Mouse (Mus musculus) liver, adult 2 months (tissue): Measurements from ENCODE around the gene Csn1s1. TPM values are rescaled to one million over a fixed set of nuclear protein-coding genes. Genes with fewer than 3 reads are reported as not detected.

ENCODE experiments used
- DNase-seq: peaks from one replicate; pipeline ENCODE4 v3.0.0-alpha.2; 2011; ENCODE audit warnings: low read depth, low spot score; ENCODE audit errors: extremely low read depth
- H3K27ac ChIP-seq: fragments of 200-500 bp; replicated peaks from 2 replicates; pipeline ENCODE4 v1.5.1; 2012; ENCODE audit warnings: low read depth, mild to moderate bottlenecking, control low read depth, inconsistent platforms, low read length; ENCODE audit not compliant: insufficient read depth
- H3K27me3 ChIP-seq: fragments of 200-500 bp; 2 replicates; pipeline ENCODE4 v1.6.1; 2012; ENCODE audit warnings: mild to moderate bottlenecking, moderate library complexity, low read length, inconsistent platforms; ENCODE audit not compliant: control insufficient read depth, insufficient read depth
- H3K36me3 ChIP-seq: fragments of 200-500 bp; 2 replicates; pipeline ENCODE4 v1.6.1; 2012; ENCODE audit warnings: low read length, inconsistent platforms; ENCODE audit not compliant: control insufficient read depth, insufficient read depth
- H3K4me1 ChIP-seq: fragments of 200-500 bp; 2 replicates; pipeline ENCODE4 v1.6.1; 2011; ENCODE audit warnings: low read length; ENCODE audit not compliant: control insufficient read depth, insufficient read depth
- H3K4me3 ChIP-seq: fragments of 200-500 bp; 2 replicates; pipeline ENCODE4 v1.5.1; 2011; ENCODE audit warnings: low read depth, mild to moderate bottlenecking, control low read depth, low read length, moderate library complexity; ENCODE audit not compliant: insufficient read depth
- H3K79me2 ChIP-seq: fragments of 200-500 bp; 2 replicates; pipeline ENCODE4 v1.6.1; 2012; ENCODE audit warnings: inconsistent platforms, mild to moderate bottlenecking, low read length, moderate library complexity; ENCODE audit not compliant: control insufficient read depth, insufficient read depth
- H3K9ac ChIP-seq: fragments of 200-500 bp; 2 replicates; pipeline ENCODE4 v1.6.1; 2012; ENCODE audit warnings: low read depth, mild to moderate bottlenecking, control low read depth, inconsistent platforms, low read length
- CTCF ChIP-seq: fragments of 200-500 bp; IDR thresholded peaks from 2 replicates; pipeline ENCODE4 v1.5.1; 2011; ENCODE audit warnings: low read depth, low read length, control low read depth
- POLR2A ChIP-seq: fragments of 200-500 bp; IDR thresholded peaks from 2 replicates; pipeline ENCODE4 v1.6.1; 2011; ENCODE audit warnings: low read length, control low read depth; ENCODE audit not compliant: insufficient read depth; ENCODE audit errors: extremely low read depth
- WGBS: fragments of 180-500 bp; shearing (Covaris S2); methylation state at CpG from one replicate; pipeline ENCODE4 v1.1.7; 2018; 5-methylcytosine and 5-hydroxymethylcytosine counted together
- polyA plus RNA-seq: library from polyadenylated mRNA; depleted of rRNA; stranded (reverse); fragments of >200 nt; gene quantifications from 2 replicates; pipeline ENCODE4 v1.2.3, GENCODE M21; 2012; rRNA removed
- total RNA-seq: library from RNA; depleted of rRNA; stranded (reverse); fragments of >200 nt; gene quantifications from 2 replicates; pipeline ENCODE4 v1.2.3, GENCODE M21; 2014; rRNA removed

The Csn1s1 gene
- not detected in 2 replicates for total RNA-seq
- polyA plus RNA-seq: not detected in 2 replicates

DNA sequence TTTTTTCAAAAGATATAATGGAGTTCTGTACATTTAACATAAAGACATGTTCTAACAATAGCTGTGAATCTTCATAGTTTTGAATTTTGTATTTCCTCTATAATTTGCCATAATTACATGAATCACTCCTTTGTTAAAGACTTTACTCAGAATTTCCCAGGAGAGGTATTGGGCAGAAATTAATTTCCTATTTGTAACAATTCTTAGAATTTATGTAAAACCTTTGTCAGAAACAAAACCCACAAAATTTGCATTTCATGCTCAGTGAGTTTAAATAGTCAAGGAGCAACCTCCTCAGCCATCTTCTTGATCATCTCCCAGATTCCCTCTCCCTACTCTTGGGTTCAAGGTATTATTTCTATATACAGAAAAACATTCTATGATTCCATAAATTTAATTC, at the start of gene Csn1s1:
Gene Csn1s1, plus strand, starts transcription at position 301 of the 400 bp plus-strand sequence.
- Histone ChIP-seq H3K36me3 (no peaks in the 10 kb centered on the region), H3K4me3 (no peak within 1 kb of the TSS), H3K27ac (no peak within 1 kb of the TSS), H3K4me1 (no peaks in the 10 kb centered on the region), H3K27me3 (no peaks in the 10 kb centered on the region; the same call in 1 of the 2 replicates), H3K79me2 (no peaks in the 10 kb centered on the region), H3K9ac (no peak within 1 kb of the TSS)
- no peak for TF ChIP-seq CTCF
- no peak for TF ChIP-seq POLR2A
- no peak for DNase-seq

DNA sequence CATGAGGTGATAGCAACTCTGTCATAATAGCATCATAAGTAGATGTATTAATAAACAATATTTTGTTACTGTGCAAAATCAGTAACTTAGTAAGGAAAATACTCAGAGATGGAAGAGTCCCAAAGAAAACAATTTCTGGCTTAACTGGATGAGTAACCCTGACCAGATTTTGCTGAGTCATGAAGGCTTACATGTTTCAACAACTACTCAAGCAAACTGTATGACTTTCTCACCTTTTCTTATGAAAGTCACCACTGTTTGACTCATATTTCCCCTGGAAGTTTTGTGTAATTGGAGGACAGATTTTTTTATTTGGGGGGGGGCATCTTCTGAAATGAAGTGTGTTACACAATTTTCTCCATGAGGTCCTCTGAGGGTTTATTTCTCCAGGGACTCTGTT, 43.3 kb upstream of the Csn1s1 start:
- Histone ChIP-seq H3K4me3 (no peak overlapping the region), H3K79me2 (no peaks in the 10 kb centered on the region), H3K9ac (no peak overlapping the region), H3K27ac (no peak overlapping the region), H3K4me1 (no peaks in the 10 kb centered on the region; the same call in 1 of the 2 replicates), H3K27me3 (no peaks in the 10 kb centered on the region), H3K36me3 (no peaks in the 10 kb centered on the region)
- DNase-seq: peak; percentile 69
- TF ChIP-seq CTCF (no peak), POLR2A (no peak)

DNA sequence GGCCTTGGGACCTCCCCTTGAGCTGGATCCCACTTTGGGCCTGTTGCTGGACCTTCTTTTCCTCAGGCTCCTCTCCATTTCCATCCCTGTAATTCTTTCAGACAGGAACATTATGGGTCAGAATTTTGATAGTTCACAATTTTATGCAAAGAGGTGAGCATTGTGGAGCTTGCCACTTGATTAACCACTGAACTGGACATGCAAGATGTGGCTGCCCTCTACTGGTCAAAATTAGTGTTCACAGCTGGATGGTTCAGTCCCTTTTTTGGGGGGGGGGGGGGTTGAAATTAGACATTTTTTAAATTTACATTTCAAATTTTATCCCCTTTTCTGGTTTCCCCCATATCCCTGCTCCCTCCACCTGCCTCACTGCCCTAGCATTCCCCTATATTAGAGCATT, 23.2 kb upstream of the Csn1s1 start:
- no peak overlapping the region for H3K9ac ChIP-seq
- H3K36me3 ChIP-seq: no peaks in the 10 kb centered on the region
- no peaks in the 10 kb centered on the region for H3K4me1 ChIP-seq
- H3K27me3 ChIP-seq: no peaks in the 10 kb centered on the region
- no peak overlapping the region for H3K27ac ChIP-seq
- no peaks in the 10 kb centered on the region for H3K79me2 ChIP-seq
- DNase-seq: peak; percentile 56
- no peak overlapping the region for H3K4me3 ChIP-seq
- TF ChIP-seq CTCF (peak; percentile 55), POLR2A (no peak)

DNA sequence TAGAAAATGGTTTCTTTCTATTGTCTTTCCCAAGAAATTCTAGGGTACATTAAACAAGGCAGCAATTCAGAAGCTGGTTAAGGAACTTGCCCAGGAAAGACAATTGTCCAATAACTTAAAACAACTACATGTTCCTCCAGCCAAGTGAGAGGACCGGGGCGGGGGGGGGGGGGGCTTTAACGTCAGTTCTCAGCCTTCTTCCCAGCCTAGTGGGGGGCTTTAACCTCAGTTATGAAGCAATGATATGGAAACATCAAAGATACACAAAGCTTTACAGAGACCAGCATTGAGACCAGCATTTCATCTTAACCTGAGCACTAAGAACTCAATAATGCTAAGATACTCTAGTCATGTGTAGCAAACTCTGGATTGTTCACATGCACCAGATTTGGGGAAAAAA, 33.5 kb downstream of the Csn1s1 start, which contains the start of gene Csn2:
Gene Csn2, minus strand, starts transcription at position 101 of the 400 bp plus-strand sequence.
- Histone ChIP-seq H3K4me1 (no peaks in the 10 kb centered on the region), H3K27ac (no peak within 1 kb of the TSS), H3K36me3 (no peaks in the 10 kb centered on the region), H3K4me3 (no peak within 1 kb of the TSS), H3K9ac (no peak within 1 kb of the TSS), H3K79me2 (no peaks in the 10 kb centered on the region), H3K27me3 (no peaks in the 10 kb centered on the region)
- no peak for TF ChIP-seq CTCF
- TF ChIP-seq POLR2A: no peak
- 73% methylated on average over 3 of the region's 3 CpGs for WGBS
- no peak for DNase-seq

DNA sequence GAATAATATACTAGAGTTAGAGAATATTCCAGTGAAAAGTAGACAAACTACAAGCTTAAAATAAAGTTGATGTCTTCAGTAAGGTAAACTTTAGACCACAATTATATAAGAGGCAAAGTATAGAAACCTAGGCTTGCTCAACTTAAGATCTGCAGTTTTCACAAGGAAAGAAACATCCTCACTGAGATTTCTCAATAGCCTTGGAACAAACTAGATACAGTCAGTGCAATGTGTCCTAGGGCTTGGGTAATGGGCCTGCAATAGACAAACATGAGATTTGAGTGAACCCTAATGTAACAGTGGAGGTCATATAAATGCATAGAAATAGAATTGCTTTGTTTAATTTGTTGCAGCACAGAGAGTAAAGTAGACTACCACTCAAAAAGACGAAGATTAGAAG, 39.9 kb downstream of the Csn1s1 start:
- no peak for DNase-seq
- TF ChIP-seq POLR2A (no peak), CTCF (no peak)
- Histone ChIP-seq H3K4me1 (no peaks in the 10 kb centered on the region), H3K27me3 (no peaks in the 10 kb centered on the region), H3K36me3 (no peaks in the 10 kb centered on the region), H3K27ac (no peak overlapping the region), H3K4me3 (no peak overlapping the region), H3K9ac (no peak overlapping the region), H3K79me2 (no peaks in the 10 kb centered on the region)
- 60% methylated on average over 1 of the region's 1 CpGs for WGBS

Other genes starting within 250 kb of the Csn1s1 start
- gene Ugt2b38, start 242.0 kb upstream of the Csn1s1 start, total RNA-seq: 3.0 and 3.7 TPM in 2 replicates
- 0.05 and 1.4 TPM in 2 replicates for gene Ugt2b38, start 242.0 kb upstream of the Csn1s1 start, polyA plus RNA-seq
- gene Ugt2a2, start 183.9 kb upstream of the Csn1s1 start, total RNA-seq: not detected in 2 replicates
- not detected in 2 replicates for gene Ugt2a2, start 183.9 kb upstream of the Csn1s1 start, polyA plus RNA-seq
- gene Gm43638, start 179.4 kb upstream of the Csn1s1 start, total RNA-seq: not detected in 2 replicates
- gene Gm43638, start 179.4 kb upstream of the Csn1s1 start, polyA plus RNA-seq: not detected in 2 replicates
- gene Ugt2a1, start 175.3 kb upstream of the Csn1s1 start, total RNA-seq: not detected in 2 replicates
- not detected in 2 replicates for gene Ugt2a1, start 175.3 kb upstream of the Csn1s1 start, polyA plus RNA-seq
- 21.9 and 36.1 TPM in 2 replicates for gene Sult1b1, start 128.0 kb upstream of the Csn1s1 start, total RNA-seq
- gene Sult1b1, start 128.0 kb upstream of the Csn1s1 start, polyA plus RNA-seq: 1.9 and 3.7 TPM in 2 replicates
- gene Sult1d1, start 97.2 kb upstream of the Csn1s1 start, total RNA-seq: 141 and 268 TPM in 2 replicates
- 6.7 and 10.2 TPM in 2 replicates for gene Sult1d1, start 97.2 kb upstream of the Csn1s1 start, polyA plus RNA-seq
- gene Sult1e1, start 74.6 kb upstream of the Csn1s1 start, total RNA-seq: 0.09 and 0.20 TPM in 2 replicates
- gene Sult1e1, start 74.6 kb upstream of the Csn1s1 start, polyA plus RNA-seq: 0.49 TPM in 1 of 2 replicates, not detected in the other
- gene Csn2, start 33.4 kb downstream of the Csn1s1 start, total RNA-seq: not detected in 2 replicates
- gene Csn2, start 33.4 kb downstream of the Csn1s1 start, polyA plus RNA-seq: 0.14 TPM in 1 of 2 replicates, not detected in the other
- gene Csn1s2a, start 108.4 kb downstream of the Csn1s1 start, total RNA-seq: not detected in 2 replicates
- not detected in 2 replicates for gene Csn1s2a, start 108.4 kb downstream of the Csn1s1 start, polyA plus RNA-seq
- gene Csn1s2b, start 141.9 kb downstream of the Csn1s1 start, total RNA-seq: not detected in 2 replicates
- gene Csn1s2b, start 141.9 kb downstream of the Csn1s1 start, polyA plus RNA-seq: not detected in 2 replicates
- not detected in 2 replicates for gene Prr27, start 159.5 kb downstream of the Csn1s1 start, total RNA-seq
- not detected in 2 replicates for gene Prr27, start 159.5 kb downstream of the Csn1s1 start, polyA plus RNA-seq
- not detected in 2 replicates for gene Odam, start 218.8 kb downstream of the Csn1s1 start, total RNA-seq
- not detected in 2 replicates for gene Odam, start 218.8 kb downstream of the Csn1s1 start, polyA plus RNA-seq